Mouse (Mus musculus) olfactory bulb, adult 2 months (tissue): ENCODE results near the gene Ppih.

ENCODE experiments used
- CTCF ChIP-seq: fragments of 200-500 bp; IDR thresholded peaks from 2 replicates; pipeline ENCODE4 v1.5.1; 2012; ENCODE audit warnings: low read depth, mild to moderate bottlenecking, low read length, moderate library complexity; ENCODE audit not compliant: insufficient read depth
- POLR2A ChIP-seq: fragments of 200-500 bp; IDR thresholded peaks from 2 replicates; pipeline ENCODE4 v1.6.1; 2012; ENCODE audit warnings: mild to moderate bottlenecking, low read depth, low read length, moderate library complexity; ENCODE audit not compliant: insufficient read depth

GRCm38 (mm10) chr4:119338861-119339361, 18.6 kb upstream of the Ppih start:
- TF ChIP-seq POLR2A (no peak), CTCF (peak; percentile 61)
